Mouse (Mus musculus) erythroid progenitor cell, adult 5-6 weeks (primary cell): Measurements from ENCODE around the gene Urgcp. TPM values are rescaled to one million over a fixed set of nuclear protein-coding genes. Genes with fewer than 3 reads are reported as not detected.
"Not testable (repeated sequence)": the region's sequence is repeated elsewhere in the genome, so short reads cannot be mapped to it uniquely, and the experiment has no call there.

ENCODE experiments used
- ATAC-seq: replicated peaks from 2 replicates; pipeline ENCODE4 v1.8.0; 2016; ENCODE audit warnings: moderate number of reproducible peaks, mild to moderate bottlenecking, moderate TSS enrichment, inconsistent platforms; ENCODE audit not compliant: poor library complexity, low FRiP score, severe bottlenecking
- total RNA-seq, 2 experiments: library from RNA; stranded (forward) in 1 of 2; stranded (reverse) in 1 of 2; fragments of 150-400 nt in 1 of 2; fragments of 186-747, 209-891 nt in 1 of 2; gene quantifications; 2 replicates each; pipeline versions ENCODE4 v1.2.3 to v1.2.4; 2015 to 2017; ENCODE audit warnings: low replicate concordance in 2 of 2

Urgcp gene
- total RNA-seq (2015; ENCODE audit: low replicate concordance) (5.4 TPM in 2 replicates), total RNA-seq (2017; ENCODE audit: low replicate concordance) (4.9 and 15.3 TPM in 2 replicates)

DNA sequence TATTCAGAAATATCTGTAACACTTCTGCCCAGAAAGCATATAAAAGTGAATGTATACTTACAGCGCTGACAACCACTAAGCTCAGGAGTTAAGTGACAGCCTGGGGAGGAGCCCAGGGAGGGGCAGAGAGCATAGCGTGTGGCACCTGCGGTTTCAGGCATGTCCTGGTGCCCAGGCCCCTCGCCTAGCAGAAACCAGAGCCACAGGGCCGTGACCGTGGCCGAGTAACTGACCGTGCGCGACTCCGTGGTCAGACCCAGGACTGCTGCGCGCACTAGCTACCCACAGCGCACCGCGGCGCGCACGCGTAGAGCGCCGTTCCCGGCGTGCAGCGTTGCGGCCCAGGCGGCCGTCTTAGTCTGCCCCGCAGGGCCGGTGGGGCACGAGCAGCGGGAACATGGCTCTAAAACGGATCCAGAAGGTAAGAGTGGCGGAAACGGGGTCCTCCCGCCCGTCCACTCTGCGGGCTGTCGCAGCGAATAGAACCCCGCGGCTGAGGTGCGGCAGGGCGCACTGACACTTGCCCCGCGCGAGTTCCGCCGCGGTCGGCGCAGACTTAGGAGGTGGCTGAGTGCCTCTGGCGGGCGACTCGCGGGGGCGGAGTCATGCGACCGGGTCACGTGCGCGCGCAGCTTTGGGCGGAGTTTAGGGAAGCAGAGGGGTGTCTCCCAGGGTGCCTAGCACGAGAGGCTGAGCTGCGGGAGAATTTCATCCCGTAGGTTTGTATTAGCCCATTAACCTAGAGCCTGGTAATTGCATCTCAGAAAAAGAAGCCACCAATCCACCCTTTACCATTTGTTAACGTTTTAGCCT lies at the start of gene Urgcp:
Urgcp (minus strand) TSS at position 557 of the 813 bp plus-strand sequence.
- ATAC-seq, result peak; percentile 94

DNA sequence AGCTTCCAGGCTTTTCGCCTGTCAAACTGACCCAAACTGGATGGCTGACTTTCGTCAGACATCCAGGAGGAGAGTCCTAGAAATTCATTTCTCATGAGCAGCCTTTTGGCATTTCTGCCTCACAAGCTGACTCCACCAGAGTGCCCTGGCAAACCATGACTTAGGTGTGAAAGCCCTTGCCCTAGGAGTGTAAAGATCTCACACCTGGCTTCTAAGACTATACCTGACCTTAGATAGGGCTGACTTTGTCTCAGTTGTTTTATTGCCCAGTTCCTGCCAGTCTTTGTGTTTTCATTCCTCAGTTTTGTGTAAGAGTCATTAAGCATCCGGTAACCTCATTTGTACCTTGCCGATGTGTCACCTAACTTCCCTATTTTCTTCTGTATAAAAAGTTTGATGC lies 47.3 kb upstream of the Urgcp start:
- ATAC-seq, result not testable (repeated sequence)

- no peak for ATAC-seq
Observed at GRCm38 (mm10) chr11:5807956-5808355, 45.8 kb upstream of the Urgcp start.

- ATAC-seq, result no peak
Observed at GRCm38 (mm10) chr11:5805711-5806110, 43.5 kb upstream of the Urgcp start.

GRCm38 (mm10) chr11:5804174-5804573 lies 42.0 kb upstream of the Urgcp start:
- no peak for ATAC-seq

DNA sequence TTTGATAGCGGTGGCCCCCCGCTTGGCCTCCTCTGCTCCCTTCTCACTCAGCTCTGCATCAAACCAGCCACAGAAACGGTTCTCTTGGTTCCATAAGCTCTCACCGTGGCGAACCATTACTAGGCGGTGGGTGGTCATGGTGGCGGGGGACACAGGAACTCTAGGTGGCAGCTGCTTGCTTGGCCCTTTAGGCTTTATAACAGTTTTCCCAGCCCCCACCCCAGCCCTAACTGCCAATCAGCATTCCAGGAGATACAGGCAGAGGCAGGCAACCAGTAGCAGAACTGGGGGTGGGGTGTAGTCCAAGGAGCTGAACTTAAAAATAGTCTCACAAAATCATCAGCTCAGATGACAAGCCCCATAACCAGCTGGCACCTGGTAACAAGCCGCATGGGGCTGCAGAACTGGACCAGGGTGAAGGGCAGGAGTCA lies 41.4 kb upstream of the Urgcp start, which contains the start of gene Pgam2:
Pgam2 (minus strand) TSS at position 183 of the 431 bp plus-strand sequence.
- ATAC-seq, result no peak

DNA sequence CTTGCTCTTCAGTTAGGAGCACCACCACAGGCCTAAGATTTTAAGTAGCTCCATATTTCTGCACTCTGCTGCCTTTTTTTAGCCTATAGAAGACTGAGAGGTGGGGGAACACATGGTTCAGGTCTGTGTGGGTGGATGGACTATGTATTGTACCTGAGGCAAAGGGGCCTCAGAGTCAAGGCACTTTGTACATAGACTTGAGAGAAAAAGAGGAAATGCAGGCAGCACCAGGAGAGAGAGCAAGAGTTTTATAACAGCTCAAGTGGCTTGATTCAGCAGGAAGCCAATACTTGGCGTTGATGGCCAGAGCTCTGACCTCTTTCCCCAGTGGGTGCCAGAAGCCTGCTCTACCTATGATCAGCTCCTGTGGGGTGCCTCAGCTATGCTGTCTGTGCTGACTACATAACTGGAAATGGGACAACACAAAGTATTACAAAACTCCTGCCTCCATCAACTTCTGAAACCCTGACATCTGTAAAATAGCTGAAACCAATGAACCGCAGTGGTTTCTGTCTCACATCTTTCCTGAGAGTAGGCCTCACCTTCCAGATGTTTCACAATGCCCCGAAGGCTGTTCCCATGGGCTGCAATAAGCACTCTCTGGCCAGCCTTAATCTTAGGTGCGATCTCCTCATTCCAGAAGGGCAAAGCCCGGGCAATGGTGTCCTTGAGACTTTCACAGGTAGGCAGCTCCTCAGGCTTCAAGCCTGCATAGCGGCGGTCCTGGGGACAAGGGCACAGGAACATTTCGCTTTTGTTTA lies 40.5 kb upstream of the Urgcp start:
- no peak for ATAC-seq

GRCm38 (mm10) chr11:5802005-5802404 lies 39.8 kb upstream of the Urgcp start:
- ATAC-seq, result no peak

- no peak for ATAC-seq
Observed at GRCm38 (mm10) chr11:5801511-5801910, 39.3 kb upstream of the Urgcp start.

DNA sequence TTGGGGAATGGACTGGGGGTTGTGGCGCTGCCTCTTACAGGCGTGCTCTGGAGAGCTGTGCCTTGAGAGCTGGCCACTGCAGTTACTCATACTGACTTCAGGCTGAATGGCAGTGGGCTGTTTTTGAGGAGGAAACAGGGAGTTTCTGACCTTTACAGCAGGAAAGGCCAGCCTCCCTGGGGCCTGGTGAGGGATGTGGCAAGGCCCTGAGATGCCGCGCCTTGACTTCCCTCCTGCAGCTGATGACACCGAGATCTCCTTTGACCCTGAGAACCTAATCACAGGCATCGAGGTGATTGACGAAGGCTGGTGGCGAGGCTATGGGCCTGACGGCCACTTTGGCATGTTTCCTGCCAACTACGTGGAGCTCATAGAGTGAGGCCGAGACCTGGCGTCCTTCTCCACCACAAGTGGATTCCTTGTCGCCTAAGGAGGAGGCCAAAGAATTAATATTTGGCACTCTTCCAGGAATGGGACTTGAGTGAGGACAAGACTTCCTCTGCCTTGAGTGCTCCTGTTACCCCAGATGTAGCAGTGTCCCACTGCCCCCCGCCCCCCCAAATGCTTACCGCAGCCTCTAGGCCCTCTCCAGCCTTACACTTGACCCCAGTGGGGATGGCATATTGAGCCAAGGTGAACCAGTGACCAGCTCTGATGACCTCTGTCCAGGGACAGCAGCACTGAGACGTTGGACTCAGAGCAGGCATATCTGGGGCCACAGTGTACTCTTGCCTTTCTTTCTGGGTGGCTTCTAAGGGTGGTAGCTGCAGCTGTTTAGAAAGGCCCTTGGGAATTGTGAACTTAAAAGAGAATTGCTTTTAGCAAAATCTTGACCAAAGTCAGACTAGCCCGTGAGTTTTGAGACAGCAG lies 37.7 kb upstream of the Urgcp start:
- ATAC-seq, result no peak

DNA sequence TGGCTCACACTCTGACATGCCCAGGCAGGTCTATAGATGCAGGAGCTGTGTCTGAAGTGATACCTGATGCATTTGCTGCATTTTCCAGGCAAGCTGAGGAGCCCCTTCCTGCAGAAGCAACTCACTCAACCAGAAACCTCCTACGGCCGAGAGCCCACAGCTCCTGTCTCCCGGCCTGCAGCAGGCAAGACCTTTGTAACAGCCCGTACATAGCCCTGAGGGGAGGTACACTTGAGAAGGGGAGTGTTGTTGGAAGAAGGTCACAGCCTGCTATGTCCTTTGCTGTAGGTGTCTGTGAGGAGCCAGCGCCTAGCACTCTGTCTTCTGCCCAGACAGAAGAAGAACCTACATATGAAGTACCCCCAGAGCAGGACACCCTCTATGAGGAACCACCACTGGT lies 35.8 kb upstream of the Urgcp start:
- ATAC-seq, result no peak

- no peak for ATAC-seq
Observed at GRCm38 (mm10) chr11:5797371-5797770, 35.2 kb upstream of the Urgcp start.

DNA sequence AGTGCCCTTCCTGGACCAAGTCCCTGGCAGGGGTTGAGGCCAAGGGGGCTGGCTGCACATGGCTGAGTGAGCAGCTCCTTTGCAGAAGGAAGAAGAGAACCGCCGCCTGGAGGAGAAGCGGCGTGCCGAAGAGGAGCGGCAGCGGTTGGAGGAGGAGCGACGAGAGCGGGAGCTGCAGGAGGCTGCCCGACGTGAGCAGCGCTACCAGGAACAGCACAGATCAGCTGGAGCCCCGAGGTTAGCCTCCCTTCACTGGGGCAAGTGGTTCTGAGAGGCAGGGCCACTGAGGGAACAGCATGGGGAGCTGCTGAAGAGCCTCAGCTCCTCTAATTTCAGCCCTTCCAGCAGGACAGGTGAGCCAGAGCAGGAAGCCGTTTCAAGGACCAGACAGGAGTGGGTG lies 34.8 kb upstream of the Urgcp start:
- ATAC-seq, result no peak

DNA sequence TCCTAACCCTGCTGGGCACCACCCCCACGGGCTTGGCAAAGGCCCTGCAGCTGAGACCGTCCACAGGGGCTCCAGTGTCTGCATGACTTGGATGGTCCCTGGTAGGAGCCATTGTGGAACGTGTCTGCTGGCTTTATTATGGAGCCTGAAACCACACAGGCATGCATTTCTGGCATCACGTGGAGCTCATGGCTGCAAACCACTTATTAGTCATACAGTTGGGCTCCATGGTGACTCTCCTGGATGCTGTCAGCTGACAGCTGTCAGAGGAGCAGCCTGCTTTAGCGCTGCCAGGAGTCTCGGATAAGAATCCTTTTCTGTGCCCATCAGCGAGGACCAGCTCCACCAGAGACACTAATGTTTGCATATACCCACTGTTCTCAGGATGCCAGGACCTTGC lies 33.5 kb upstream of the Urgcp start:
- ATAC-seq, result no peak

- ATAC-seq, result no peak
Observed at GRCm38 (mm10) chr11:5795290-5795689, 33.1 kb upstream of the Urgcp start.

DNA sequence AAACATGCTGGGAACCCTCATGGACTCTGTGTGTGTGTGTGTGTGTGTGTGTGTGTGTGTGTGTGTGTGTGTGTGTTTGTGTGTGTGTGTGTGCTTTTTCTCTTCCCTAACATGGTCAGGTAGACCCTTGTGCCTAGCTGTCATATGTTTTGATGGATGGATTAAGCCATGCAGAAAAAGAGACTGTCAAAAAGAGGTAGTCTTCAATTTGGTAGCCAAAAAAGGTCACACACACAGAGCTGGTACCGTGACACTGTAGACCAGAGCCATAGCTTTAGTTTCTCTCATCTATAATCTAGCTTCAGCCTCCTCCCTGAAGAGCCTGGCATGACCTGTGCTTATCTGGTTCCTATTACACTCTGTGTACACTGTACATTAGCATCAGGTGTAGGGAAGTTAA lies 28.3 kb upstream of the Urgcp start:
- ATAC-seq, result no peak

- ATAC-seq, result no peak
Observed at GRCm38 (mm10) chr11:5789754-5790333, 27.7 kb upstream of the Urgcp start.

GRCm38 (mm10) chr11:5789071-5789753 lies 27.0 kb upstream of the Urgcp start:
- ATAC-seq, result peak; percentile 21
